Mouse (Mus musculus) G1E-ER4 (cell line): ENCODE results near the gene Dpt. TPM values are rescaled to one million over a fixed set of nuclear protein-coding genes. Genes with fewer than 3 reads are reported as not detected.

Source experiments
- GATA1 ChIP-seq: IDR thresholded peaks from one replicate; pipeline ENCODE4 v1.8.0; 2012; ENCODE audit warnings: low read length, inconsistent platforms
- polyA plus RNA-seq: library from polyadenylated mRNA; stranded (reverse); fragments of >175 nt; gene quantifications from 2 replicates; pipeline ENCODE4 v1.2.3, GENCODE M21; 2012

The Dpt gene
- polyA plus RNA-seq, 1 experiment: not detected

- TF ChIP-seq GATA1: no peak
These were observed 74.2 kb downstream of the Dpt start for GRCm38 (mm10) chr1:164870694-164871093.

Other genes with a start within 250 kb of the Dpt start
- gene Xcl1, start 138.9 kb downstream of the Dpt start, polyA plus RNA-seq: not detected in 2 replicates